Mouse (Mus musculus) Muller cell, postnatal 12 days (primary cell): ENCODE measurements around the gene Vps25.
A peak's percentile ranks its signal among the peaks of the same experiment; 100 is the strongest.

Experiments
- DNase-seq: peaks from one replicate; pipeline ENCODE4 v3.0.0-alpha.2; 2015; ENCODE audit errors: inconsistent ontology term

Vps25 gene

DNA sequence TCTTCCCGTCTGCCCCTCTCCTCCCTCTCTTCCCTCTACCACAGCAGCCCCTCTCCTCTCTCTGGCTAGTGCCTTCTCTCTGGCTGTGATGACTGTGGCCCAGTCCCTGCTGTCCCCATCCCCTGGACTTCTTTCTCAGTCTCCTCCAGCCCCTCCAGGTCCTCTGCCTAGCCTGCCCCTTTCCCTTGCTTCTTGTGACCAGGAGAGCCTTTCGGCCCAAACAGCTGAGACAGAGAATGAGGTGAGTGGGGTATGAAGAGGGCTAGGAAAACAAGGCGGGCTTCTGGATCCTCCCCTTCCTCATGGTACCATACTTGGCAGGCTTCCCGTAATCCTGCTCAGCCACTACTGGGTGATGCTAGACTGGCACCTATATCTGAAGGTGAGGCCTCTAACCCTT is 21.8 kb downstream of the Vps25 start:
- no peak for DNase-seq

DNA sequence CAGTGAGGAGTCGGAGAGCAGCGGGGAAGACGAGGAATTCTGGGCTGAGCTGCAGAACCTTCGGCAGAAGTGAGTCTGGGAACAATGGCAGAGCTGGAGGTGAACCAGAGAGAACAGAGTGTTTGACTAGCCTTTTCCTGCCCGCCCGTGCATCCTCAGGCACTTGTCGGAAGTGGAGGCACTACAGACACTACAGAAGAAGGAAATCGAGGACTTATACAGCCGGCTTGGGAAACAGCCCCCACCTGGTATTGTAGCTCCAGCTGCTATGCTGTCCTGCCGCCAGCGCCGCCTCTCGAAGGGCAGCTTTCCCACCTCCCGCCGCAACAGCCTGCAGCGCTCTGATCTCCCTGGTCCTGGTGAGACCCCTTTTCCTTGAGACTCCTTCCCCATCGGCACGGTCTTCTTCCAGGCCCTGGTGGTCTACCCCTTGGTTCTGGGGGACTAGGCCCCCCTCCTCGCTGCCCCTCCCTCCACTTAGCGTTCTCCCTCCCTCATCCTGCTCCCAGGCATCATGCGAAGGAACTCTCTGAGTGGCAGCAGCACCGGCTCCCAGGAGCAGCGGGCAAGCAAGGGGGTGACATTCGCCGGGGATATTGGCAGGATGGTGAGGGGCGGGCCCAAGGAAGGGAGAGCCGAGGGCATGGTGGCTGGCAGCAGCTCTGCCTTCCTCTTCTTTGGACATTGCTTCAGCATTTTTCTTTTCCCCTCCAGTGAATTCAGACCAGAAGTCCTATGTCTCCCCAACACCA is 23.0 kb downstream of the Vps25 start:
- DNase-seq, result no peak

DNA sequence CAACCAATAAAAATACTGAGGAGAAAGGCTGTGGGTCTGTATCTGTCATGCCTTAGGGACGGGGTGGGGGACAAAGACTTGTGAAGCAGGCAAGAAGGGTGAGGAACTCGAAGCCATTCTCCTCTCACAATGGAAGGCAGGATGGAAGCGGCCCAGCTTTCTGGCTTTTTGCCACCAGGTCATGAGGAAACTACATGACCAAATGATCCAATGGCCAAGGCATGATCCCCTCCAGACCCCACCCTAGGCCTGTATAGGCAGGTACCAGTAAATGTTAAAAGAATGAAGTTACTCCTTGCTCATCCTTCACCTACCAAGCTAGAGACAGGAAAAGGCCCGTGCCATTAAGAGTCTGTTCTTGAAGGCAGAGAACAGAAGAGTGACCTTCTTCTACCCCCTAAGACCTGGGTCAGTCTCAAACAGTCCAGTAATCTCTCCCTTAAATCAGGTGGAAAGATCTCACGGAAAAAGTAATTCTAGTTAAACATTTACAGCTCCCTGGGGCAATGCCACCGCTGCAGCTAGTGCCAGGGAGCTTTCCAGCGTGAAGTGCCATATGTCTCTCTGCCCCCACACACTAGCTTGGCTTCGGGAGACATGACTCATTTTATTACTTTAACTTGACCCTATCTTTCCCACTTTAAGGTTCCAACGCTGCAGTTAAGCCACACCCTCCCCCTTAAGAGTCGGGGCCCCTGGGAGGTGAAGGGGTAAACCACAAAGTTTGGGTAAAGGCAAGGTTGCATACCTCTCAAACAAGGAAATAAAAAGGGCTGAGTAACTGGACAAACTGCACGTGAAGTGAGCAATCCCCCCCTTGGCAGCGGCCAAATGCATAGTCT is 24.1 kb downstream of the Vps25 start:
- DNase-seq, result no peak

DNA sequence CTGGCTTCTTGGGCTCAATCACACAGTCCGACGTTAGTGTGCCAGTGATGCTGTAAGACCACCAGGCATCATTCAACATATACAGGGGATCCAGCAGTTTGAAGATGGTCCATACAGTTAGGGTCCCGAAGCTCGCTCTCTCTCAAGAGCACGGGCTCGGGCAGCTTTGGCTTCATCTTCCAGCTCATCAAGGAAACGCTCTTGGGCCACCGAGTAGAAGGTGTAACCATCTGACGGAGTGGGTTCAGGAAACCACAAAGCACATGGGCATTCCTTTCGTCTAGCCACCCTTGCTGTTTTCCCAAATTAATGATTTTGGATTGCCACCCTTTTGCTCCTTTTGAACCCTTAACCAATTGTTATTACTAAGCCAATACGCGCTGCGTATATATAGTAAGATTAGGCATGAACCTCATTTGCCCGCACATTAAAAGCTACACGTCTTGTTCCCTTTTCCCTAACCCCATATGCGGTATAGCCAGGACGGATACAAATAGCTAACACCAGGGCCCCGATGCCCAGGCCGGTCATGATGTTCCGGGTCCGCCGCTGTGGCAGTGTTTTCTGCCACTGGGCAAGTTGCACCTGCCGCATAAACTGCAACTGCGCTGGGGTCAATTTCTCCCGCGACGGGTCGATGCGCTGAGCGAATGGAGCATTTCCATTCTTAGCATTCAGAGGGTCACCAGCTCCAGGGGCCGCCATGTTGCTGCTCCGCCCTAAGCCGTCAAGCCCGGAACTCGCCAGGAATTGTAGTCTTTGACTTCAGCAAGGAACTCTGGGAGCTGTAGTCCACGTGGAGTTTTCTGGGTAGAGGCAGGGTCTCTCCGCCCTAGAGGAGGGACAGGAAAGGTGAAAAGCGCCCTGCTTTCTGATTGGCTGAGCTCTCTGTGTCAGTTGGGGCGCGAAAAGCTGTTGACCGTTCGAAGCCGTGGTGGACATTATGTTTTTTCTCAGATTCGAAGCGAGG is 25.0 kb downstream of the Vps25 start, which contains the start of the genes Cntd1 and Coa3:
Cntd1 (plus strand) TSS at position 790 of the 970 bp plus-strand sequence.
Coa3 (minus strand) TSS at position 892 of the 970 bp plus-strand sequence.
- DNase-seq, result peak; percentile 88

DNA sequence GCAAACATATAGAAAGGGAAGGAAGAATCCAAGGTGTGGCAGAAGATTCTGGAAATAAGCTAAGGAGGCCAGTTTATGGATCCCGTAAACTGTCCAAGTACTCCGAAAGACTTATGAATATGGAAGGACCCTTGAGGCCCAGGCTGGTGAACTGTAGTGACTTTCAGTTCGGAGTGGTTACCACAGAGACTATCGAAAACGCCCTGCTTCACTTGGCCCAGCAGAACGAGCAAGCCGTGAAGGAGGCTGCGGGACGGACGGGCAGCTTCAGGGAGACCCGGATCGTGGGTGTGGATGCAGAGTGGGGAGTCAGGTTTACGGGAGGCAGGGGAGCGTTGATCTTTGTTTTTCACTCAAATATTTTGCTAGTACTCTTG is 25.7 kb downstream of the Vps25 start:
- no peak for DNase-seq

DNA sequence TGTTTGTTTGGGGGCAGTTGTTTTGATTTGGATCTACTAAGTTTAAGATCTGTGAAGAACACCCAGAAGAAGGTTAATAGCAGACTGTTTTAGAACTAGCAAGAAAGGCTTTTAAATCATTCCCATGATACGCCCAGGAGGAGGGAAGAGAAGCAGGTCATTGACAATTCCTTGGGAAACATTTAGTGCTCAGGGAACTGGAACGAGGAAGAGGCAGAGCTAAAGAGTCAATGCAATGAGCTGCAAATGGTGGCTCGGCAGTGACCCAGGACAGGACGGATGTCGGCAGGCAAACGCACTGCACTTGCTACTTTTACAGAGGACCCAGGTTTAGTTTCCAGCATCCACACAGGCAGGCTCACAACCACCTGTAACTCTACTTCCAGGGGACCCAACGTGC is 27.3 kb downstream of the Vps25 start:
- DNase-seq, result no peak

DNA sequence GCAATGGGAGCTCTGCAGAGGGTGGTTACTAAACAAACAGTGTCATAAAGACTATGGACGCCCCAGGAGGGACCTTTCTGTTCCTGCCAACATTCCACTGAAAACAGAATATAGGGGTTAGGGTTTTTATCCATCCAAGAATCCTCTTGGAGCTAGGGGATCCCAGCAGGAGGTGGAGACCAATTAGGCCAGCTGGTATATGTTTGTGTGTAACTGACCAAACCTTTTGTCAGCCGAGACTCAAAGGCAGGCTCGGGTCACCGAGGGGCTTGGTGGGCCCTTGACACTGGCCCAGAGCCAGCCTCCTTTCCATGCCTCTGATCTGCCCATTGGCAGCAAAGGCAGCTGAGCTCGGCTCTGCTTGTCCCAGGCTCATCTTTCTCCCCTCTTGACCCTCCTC is 29.4 kb downstream of the Vps25 start:
- peak; percentile 69 for DNase-seq

DNA sequence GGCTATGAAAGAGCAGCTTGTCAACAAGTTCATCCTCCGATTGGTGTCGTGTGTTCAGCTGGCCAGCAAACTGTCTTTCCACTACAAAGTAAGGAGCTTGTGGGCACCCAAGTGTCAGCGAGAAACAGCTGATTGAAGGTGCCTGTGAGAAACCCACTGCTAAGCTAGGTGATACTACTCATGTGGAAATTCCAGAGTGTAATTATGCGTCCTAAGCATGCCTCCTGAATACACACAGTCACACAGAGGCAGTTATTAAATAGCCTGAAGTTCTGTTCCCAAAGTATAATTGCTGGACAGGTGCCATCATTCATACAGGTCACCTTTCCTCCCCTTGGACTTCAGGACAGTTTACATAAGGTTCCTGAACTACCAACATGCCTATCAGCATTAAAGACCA is 30.3 kb downstream of the Vps25 start:
- peak; percentile 11 for DNase-seq

DNA sequence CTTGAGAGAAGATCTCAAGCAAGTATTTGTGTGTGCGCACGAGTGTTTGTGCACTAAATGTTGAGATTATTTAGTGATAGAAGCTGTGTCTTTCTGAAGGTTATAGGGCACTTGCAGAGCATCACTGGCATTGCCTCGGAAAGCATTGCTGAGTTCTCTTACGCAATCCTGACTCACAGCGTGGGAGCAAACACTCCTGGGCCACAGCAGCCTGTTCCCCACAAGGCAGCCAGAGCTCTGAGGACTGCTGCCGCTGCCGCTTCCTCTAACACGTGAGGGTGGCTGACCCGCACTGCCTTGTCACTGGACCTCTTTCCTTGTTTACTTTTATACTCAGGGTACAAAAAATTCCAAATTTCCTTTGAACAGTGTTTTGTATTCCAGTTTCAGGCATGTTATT is 33.8 kb downstream of the Vps25 start:
- no peak for DNase-seq

DNA sequence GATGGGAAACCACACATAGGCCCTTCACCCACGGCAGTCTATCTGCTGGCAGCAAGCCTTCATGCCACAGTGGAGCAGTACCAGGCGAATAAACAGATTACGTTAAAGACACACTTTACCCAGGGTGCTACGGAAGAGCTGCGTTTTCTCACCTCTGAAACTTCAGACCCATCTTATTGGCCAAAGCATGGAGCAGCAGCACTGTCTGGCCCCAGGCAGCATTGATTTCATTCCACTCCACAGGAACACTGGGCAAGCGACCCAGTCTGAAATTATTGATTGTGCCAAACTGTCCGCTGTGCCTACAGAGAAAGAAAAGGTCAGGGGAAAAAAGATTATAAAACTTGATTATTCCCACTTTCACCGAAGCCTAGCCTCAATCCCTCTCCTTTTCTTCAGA is 37.7 kb downstream of the Vps25 start:
- no peak for DNase-seq

DNA sequence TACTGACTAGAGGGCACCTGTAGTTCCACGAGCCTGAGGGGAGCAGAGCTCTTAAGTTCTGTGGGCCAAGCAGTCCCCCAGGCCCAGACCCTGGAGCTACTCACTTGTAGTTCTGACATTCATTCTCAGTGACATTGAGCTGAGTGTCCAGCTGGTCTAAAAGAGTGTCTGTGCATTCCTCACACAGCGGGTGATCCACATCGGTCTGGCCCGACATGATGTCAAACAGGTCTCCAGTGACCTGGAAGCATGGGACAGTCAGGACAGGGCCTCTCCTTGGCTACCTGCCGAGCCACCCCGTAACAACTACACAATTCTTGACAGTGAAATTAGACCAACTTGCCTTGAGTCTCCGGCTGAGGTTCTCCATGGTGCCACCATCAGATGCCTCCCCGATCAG is 41.7 kb downstream of the Vps25 start:
- peak; percentile 86 for DNase-seq

DNA sequence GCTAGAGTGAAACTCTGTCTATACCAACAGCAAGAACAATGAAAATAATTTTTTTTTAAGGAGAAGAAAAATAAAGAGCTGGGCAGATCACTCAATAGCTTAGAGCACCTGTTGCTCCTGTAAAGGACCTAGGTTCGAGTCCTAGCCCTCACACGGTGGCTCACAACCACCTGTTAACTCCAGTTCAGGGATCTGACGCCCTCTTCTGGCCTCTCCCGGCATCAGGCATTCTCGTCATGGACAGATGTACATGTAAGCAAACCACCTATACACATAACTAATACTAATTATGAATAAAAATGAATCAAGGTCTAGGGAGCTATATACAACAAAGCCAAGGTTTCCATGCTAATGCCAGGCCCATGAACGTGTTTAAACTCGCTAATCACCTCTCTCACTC is 47.4 kb downstream of the Vps25 start:
- DNase-seq, result no peak

DNA sequence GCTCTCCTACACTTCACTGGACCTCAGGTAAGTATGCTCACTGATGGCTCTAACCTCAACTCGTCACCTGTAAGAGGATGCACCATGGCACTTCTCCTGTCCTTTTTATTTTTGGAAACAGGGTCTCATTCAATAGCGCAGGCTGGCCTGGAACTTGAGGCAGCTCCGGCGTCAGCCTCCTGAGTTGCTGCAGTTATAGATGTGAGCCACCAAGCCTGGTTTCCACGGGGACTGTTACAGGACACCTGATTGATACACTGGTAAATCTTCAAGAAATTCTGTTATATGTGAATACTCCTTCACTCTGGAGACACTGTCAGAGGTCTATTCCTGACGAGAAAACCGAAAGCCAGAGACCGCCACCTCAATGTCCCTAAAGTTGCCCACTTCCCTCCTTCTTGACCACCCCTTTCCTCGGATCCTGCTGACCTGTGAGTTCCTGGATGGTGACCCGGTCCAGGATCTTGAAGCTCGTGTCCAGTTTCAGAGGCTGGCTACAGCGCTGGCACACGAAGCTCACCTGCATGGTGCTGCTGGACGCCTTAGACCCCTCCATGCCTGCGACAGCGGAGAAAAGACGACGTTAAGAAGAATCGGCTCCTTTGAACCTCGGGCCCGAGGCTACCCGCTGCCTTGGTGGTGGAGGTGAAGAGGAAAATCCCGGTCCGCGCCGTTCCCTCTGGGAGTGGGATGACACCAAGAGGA is 47.9 kb downstream of the Vps25 start:
- no peak for DNase-seq

DNA sequence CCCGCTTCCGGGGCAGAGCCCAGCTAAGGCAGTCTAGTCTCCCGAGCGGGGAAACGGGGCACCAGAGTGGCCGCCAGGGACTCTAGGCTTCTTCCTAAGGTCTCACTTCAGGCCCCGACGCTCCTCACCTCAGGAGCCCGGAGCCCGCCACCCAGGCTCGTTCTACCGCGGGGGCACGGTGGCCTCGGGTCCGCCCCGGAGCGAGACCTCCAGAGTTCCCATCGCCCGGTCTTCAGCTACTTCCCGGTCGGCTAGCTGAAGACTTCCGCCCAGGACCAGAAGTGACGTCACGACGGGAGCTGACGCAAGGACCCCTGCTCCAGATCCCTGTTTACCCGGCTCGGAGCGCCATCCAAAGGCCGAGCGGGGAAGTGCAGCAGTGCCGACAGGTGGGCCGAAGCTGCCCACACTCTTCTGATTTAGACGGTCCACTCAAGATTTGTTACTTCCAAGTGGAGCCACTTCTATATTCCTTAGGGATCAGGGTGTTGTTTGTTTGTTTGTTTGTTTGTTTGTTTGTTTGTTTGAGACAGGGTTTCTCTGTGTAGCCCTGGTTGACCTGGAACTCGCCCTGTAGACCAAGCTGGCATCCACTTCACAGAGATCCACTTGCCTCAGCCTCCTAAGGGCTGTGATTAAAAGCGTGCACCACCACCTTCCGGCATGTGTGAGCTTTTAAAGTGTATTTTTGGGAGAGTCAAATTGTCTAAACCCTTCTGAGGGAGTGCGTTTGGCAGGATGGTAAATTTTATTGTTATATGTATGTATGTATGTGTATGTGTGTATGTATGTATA is 48.7 kb downstream of the Vps25 start, which contains the start of gene Becn1:
Becn1 (minus strand) TSS at position 283 of the 795 bp plus-strand sequence.
- peak; percentile 94 for DNase-seq

DNA sequence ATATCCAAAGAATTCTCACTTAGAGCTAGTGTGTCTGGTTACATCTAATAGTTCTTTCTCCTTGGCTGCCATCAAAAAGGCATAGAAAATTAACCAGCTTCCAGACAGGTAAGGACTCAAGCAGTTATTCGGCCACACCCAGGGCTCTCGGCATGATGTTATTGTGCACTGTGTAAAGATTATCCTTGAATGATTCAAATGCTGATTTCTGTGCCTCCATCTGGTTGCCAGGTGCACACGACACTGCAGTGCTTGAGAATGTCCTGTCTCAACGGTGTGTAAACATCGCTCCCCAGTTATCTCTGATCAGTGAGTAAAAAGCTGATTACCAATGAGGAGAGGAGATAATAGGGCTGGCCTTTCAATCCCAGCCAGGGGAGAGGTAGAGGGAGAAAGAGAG is 54.2 kb downstream of the Vps25 start:
- no peak for DNase-seq
